Mouse (Mus musculus) thymus, adult 2 months (tissue): ENCODE data around the gene Znhit3.

Experiments
- CTCF ChIP-seq: fragments of 200-500 bp; IDR thresholded peaks from 2 replicates; pipeline ENCODE4 v1.5.1; 2012; ENCODE audit warnings: mild to moderate bottlenecking, control low read depth, low read length, moderate library complexity, borderline replicate concordance; ENCODE audit not compliant: control insufficient read depth, poor library complexity, insufficient read depth; ENCODE audit errors: extremely low read depth
- POLR2A ChIP-seq: fragments of 200-500 bp; IDR thresholded peaks from 2 replicates; pipeline ENCODE4 v1.6.1; 2012; ENCODE audit warnings: mild to moderate bottlenecking, low read length, control low read depth, moderate library complexity; ENCODE audit not compliant: control insufficient read depth, poor library complexity, insufficient read depth; ENCODE audit errors: extremely low read depth

DNA sequence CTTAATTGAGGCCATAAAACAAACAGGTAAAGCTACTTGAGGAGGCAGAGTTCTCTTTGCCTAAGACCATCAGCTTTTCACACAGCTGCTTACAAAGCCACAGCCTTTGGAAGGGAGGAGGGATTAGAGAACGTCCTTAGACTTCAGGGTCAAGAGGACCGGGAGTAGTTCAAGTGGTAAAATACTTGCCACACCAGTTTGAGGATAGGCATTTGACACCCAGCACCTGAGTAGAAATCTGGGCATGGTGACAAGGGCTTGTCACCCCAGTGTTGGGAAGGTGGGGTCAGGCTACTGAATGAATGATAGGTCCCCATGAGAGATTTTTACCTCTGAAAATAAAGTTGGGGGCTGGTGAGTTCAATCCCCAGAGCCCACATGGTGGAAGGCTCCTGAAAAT lies 36.4 kb upstream of the Znhit3 start:
- no peak for TF ChIP-seq CTCF
- TF ChIP-seq POLR2A: no peak
